Mouse (Mus musculus): ENCODE measurements at regions not wholly inside any gene's neighbourhood (a gene's known extent, or its start where the extent isn't known, plus 50 kb on each side); places are given as distances from the start of the nearest gene placed in this dataset.

- no peak for DNase-seq (ENCODE audit: low read depth, low spot score)
Measured at GRCm38 (mm10) chr13:53902831-53903230, 152.7 kb downstream of the Drd1 start.

GRCm38 (mm10) chr13:53900406-53901025 lies 155.0 kb downstream of the Drd1 start:
- no peak for DNase-seq (ENCODE audit: low read depth, low spot score)

GRCm38 (mm10) chr13:53898351-53898750 lies 157.2 kb downstream of the Drd1 start:
- DNase-seq (ENCODE audit: low read depth, low spot score): no peak

- DNase-seq (ENCODE audit: low read depth, low spot score): no peak
Measured at GRCm38 (mm10) chr13:53897176-53897575, 158.3 kb downstream of the Drd1 start.

- DNase-seq (ENCODE audit: low read depth, low spot score): no peak
Measured at GRCm38 (mm10) chr13:53888411-53888810, 167.1 kb downstream of the Drd1 start.

- no peak for DNase-seq (ENCODE audit: low read depth, low spot score)
Measured at GRCm38 (mm10) chr13:53885756-53886155, 169.7 kb downstream of the Drd1 start.

GRCm38 (mm10) chr13:53883206-53883605 lies 172.3 kb downstream of the Drd1 start:
- DNase-seq (ENCODE audit: low read depth, low spot score): no peak

GRCm38 (mm10) chr13:53880466-53881250 lies 174.8 kb downstream of the Drd1 start:
- no peak for DNase-seq (ENCODE audit: low read depth, low spot score)

- DNase-seq (ENCODE audit: low read depth, low spot score): no peak
Measured at GRCm38 (mm10) chr13:53875546-53875945, 180.0 kb downstream of the Drd1 start.

- no peak for DNase-seq (ENCODE audit: low read depth, low spot score)
Measured at GRCm38 (mm10) chr13:53865323-53865722, 190.2 kb downstream of the Drd1 start.

- no peak for DNase-seq (ENCODE audit: low read depth, low spot score)
Measured at GRCm38 (mm10) chr13:53862336-53862735, 193.2 kb downstream of the Drd1 start.

- no peak for DNase-seq (ENCODE audit: low read depth, low spot score)
Measured at GRCm38 (mm10) chr13:53854196-53854595, 201.3 kb downstream of the Drd1 start.

- no peak for DNase-seq (ENCODE audit: low read depth, low spot score)
Measured at GRCm38 (mm10) chr13:53850146-53850545, 205.4 kb downstream of the Drd1 start.

GRCm38 (mm10) chr13:53846221-53846620 lies 209.3 kb downstream of the Drd1 start:
- no peak for DNase-seq (ENCODE audit: low read depth, low spot score)

- no peak for DNase-seq (ENCODE audit: low read depth, low spot score)
Measured at GRCm38 (mm10) chr13:53845786-53846185, 209.7 kb downstream of the Drd1 start.

GRCm38 (mm10) chr13:53825957-53826580 lies 229.4 kb downstream of the Drd1 start:
- no peak for DNase-seq (ENCODE audit: low read depth, low spot score)

- no peak for DNase-seq (ENCODE audit: low read depth, low spot score)
Measured at GRCm38 (mm10) chr13:53822061-53822460, 233.4 kb downstream of the Drd1 start.

- DNase-seq (ENCODE audit: low read depth, low spot score): no peak
Measured at GRCm38 (mm10) chr13:53815629-53816028, 239.9 kb downstream of the Drd1 start.

GRCm38 (mm10) chr13:53814088-53814487 lies 241.4 kb downstream of the Drd1 start:
- DNase-seq (ENCODE audit: low read depth, low spot score): no peak

GRCm38 (mm10) chr13:53811862-53812261 lies 243.6 kb downstream of the Drd1 start:
- peak; percentile 31 for DNase-seq (ENCODE audit: low read depth, low spot score)

- DNase-seq (ENCODE audit: low read depth, low spot score): no peak
Measured at GRCm38 (mm10) chr13:53811151-53811550, 244.4 kb downstream of the Drd1 start.

- no peak for DNase-seq (ENCODE audit: low read depth, low spot score)
Measured at GRCm38 (mm10) chr13:53807791-53808525, 247.5 kb downstream of the Drd1 start.

Measured in WW6 (cell line).